Mouse (Mus musculus): ENCODE results near the gene Opn4.

Opn4 gene

DNA sequence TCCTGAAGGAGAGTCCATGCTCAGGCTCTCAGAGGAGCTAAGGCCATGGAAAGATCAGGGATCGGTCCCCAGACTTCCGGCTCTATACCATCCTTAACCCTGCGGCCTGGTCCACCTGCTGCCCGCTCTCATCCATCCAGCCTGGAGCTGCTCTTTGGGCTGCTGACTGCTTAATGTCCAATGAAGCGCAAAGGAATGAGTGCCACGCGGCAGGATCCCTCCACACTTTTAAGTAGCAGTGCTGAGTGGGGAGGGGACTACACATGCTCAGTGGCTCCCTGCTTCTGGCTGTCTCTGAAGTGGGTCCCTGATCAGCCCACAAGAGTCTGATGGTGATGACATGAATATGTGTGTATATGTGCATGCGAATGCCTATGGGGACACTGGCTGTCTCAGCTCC is at the start of gene Opn4:
Opn4 (minus strand) TSS at position 202 of the 400 bp plus-strand sequence.
- no peak for DNase-seq

DNA sequence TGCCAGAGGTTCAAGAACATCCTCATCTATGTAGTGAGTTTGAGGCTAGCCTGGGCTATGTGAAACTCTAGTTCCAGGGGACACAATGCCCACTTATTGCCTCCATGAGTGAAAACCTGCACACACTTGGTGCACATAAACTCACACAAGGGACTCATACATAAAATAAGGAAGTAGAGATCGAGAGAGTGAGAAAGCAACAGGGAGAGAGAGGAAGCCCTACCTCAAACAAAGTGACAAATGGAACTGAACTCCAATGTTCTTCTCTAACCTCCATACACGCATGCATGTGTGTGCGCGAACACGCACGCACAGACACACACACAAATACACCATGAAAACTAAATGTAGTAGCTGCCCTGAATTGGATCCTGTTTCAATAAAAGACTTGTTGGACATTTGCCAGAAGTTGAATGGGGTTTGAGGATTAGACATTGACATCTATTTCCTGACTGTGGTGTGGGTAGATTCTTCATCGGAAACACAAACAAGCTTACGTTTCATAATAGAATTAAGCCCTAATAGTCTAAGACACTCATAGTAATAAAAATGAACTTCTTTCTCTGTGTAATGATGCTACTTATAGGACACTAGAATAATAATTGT is 48.0 kb upstream of the Opn4 start:
- DNase-seq = no peak

DNA sequence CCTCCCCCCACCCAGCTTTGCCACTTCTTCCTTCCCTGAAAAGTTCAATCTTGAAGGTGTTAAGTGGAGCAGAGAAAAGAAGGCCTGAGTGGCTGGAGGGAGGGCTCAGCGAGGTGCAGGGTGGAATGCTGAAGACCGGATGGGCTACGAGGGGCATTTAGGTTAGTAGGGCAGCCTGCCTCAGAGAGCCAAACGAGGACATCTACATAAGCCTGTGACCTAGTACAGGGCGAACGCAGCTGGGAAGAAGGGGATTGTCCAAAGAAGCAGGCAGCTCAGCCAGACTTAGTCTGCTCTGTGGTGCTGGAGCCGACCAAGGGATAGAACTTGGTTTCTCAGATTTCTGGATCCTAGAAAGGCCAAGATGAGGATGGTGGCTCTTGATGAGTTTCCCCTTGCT is 44.2 kb upstream of the Opn4 start:
- DNase-seq = no peak

DNA sequence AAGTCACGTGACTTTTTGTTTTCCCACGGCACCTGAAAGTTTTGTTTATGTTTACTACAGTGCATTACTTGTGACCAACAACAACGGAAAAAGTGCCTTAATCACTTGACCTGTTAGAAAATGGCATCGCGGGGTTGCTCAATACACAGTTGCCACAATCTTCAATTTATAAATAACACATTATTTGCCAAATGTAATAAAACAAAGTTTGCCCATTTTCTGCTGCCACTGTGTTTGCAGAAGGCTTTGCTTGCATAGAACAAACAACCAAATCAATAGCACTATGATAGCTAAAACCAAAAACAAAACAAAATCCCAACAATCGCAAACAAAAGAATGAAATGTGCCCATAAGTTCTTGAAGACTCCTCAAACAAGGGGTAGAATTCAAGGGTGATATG is 35.8 kb upstream of the Opn4 start:
- no peak for DNase-seq

DNA sequence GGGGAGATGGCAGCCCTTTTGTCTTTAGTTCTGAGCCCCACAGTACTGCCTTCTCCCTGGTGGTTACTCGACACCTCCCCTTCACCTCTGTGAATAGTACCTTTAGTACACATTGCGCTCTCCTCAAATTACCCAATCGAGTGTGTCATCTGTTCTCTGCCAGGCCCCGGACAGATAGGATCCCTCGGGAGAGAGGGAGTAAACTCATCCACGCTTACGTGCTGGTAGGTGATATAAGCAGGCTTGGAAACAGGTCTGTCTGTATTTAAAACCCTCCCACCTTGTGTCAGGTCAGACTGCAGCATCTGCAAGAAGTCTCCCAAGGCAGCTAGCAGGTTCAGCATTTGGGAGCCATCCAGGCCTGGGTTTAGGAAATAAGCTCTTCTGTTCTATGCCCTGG is 35.2 kb upstream of the Opn4 start:
- DNase-seq = no peak

DNA sequence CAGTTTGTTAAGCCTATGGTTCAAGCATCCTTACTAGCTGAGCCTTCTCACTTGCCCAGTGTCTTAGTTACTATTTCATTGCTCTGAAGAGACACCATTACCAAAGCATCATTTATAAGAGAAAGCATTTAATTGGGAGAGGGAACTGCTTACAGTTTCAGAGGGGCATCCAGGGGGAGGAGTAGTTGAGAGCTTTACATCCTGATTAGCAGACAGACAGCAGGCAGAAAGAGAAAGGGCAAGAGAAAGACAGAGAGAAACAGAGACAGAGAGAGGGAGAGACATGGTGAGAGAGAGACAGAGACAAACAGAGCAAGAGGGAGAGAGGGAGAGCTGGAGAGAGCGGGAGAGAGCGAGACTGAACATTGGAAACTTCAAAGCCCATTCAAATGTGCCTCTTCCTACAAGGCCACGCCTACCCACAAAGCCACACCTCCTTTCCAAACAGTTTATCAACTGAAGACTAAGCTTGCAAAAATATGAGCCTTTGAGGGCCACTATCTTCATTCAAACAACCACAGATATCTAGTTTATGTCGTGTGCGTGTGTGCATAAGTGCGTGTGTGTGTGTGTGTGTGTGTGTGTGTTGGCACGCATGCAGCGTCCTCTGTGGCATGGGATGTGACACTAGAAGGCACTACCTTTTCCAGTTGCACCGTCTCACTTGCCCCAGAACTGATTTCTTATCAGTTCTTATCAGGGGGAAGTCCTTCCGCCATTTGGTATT is 32.9 kb upstream of the Opn4 start:
- no peak for DNase-seq

DNA sequence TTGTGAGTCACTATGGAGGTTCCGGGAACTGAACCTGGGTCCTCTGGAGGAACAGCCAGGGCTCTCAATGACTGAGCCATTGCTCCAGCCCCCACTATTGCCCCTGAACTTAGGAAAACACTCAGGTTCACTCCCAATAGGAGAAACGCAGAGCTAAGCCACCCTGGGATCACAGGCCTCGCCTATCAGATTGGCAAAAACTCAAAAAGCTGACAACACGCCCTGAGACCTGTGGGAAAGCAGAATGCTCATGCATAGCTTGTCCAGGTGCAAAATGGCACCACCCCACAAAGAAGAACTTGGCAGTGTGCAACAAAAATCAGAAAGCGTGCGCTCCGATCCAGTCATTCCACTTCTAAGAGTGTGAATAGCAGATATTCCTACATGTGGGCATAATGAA is 26.9 kb upstream of the Opn4 start:
- DNase-seq = no peak

DNA sequence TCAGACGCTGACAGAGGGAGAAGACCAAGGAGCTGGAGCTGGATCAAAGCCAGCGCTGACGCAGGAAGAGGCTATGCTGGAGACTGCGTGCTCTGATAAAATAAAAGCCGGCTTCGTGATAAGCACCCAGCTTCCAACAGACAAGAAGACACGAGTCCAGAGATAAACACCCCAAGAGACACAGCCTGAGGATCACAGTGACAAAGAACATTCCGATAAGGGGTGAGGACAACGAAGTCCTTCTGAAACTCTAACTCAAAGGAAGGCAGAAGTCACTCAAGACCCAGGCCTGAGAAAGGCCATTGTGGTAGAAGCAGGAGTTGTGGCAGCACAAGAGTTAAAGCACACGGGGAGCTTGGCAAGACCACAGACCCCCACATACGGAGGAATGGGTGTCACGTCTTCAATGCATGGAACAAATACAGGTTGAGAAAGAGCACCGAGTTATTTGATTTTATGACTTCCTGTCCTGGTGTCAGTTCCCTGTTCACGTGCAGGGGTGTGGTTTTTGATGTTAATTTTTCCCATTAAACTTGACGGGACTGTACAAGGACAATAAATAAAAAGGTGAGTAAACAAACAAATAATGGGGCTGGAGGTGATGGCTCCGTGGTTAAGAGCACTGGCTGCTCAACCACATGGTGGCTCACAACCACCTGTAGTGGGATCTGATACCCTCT is 23.7 kb upstream of the Opn4 start:
- DNase-seq = no peak

DNA sequence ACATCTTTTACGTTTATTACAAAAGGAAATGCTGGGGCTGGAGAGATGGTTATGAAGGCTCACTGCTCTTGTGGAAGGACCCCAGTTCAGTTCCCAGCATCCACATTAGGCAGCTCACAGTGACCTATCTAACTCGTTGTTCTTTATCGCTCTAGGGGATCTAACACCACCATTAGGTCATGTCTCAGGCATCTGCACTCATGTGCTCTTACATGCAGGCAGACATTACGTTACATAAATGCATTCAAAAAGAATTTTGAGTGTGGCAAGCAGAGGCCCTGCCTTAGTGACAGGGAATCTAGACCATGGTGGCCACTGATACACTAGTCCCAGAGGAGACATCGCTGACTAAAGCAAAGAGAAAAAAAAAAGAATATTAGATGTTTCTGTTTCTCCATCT is 23.1 kb upstream of the Opn4 start:
- DNase-seq = no peak

DNA sequence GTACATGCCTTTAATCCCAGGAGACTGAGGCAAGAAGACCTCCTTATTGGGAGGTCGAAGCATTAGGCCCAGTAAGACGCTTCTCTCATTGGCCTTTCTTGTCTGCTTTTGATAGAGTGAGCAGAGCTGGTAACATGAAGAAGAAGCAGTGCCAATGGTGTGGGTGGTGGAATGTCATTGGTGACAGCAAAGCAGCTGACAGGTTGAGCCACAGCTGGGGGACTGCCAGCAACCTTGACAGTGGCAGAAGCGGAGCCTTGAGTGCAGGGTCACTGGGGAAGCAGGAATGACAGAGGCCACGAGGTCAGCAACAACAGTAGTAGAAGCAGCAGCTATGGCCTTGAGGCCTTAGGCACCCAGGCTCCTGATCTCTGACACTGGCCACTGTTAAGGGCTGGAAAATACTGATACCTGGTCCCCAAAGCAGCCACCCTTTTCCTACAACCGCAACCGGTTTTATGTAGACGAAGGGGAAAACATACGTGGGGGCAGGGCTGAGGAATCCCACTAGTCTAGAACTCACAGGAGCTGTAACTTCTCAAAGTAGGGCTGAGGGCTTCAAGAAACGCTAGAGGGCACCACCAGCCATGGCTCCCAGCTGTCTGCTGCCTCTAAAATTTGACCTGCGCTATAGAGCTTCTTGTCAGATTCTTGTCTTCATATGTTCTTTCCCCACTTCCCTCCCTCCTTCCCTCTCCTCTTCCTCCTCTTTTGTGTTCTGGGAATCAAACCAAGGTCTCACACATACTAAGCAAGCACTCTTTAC is 20.9 kb upstream of the Opn4 start:
- DNase-seq = peak; percentile 33

DNA sequence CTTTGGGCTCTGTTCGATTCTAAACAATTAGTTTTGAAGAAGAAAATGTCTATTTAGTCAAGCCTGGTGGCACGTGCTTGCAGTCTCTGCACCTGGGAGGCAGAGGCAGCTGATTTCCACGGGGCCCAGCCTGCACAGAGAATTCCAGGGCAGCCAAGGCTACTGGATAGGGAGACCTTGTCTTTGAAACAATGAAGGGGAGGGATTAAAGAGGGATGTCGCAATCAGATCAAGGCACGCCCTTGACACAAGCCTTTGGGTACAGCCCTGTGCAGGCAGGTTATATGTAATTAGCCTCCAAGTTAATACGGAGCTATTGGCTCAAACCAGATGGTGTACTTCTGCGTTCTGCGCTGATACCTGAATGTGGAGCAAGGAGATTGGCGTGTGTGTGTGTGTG is 18.9 kb upstream of the Opn4 start:
- DNase-seq = no peak

DNA sequence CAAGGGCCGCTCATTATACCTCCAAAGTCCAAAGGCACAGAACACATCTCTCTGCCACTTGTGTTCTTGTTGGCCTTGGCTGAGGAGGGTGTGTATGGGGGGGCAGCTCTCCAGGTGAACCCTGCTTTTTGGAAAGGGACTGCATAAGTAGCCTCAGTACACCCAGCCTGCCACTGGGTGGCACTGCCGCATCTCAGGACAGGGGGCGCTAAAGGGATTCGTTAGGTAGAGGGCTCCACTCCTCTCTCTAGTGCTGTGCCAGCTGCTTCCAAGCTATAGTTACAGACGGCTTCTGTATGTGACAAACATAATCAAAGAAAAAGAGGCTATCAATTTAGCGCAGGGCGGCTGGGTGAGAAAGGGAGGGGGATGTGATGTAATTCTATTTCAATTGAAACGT is 16.9 kb upstream of the Opn4 start:
- peak; percentile 86 for DNase-seq

DNA sequence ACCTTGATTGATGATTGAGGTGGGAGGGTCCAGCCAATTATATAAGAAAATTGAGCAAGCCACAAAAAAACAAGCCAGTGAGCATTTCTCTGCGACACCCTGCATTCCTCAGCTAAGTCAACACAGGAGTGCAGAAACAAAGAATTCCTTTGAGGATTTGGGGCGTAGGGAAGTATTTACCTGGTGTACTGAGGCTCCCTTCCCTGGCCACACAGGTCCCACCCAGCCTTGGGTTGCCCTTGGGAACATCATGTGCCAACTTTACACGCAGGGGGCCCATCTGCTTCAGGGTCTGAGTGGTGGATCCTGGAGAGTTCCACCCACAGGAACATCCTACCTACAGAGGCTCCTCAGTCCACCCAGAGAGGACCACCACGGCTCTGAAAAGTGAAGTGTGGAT is 15.7 kb upstream of the Opn4 start:
- DNase-seq = no peak

DNA sequence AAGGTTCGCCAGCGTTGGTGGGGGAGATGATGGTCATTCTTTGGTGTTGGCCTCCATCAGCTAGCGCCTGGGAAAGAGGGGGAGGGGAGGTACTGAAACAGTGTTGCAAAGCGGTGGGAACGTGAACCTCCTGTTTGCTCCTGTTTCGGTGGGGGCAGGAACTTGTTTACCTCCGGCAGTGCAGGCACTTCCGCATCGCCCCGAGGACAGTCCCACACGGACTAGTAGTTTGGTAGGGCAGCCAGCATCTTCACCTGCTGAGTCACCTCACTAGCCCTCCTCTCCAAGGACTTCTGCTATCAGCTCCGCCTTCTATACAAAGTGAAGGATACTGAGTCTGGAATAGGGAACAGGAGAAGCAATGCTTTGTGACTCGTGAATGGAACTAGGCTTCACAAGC is 15.1 kb upstream of the Opn4 start:
- DNase-seq = no peak

DNA sequence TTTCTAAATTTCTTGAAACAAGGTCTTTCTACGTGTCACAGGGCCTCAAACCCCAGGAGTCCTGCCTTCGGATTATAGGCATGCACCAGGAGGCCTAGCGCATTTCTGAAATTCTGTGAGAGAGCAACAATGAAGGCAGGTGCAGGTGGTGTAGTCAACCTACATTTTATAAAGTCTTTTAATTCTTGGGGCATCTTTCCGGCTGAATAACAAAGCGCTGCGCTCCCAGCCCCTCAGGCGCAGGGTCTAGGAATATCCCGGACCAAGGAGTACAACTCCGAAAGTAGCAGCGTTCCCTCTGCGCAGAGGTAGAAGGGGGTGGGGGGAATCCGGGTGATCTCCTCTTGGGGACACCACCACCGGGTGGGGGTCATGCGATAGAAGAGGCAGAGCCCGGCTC is 14.6 kb upstream of the Opn4 start:
- DNase-seq = no peak

DNA sequence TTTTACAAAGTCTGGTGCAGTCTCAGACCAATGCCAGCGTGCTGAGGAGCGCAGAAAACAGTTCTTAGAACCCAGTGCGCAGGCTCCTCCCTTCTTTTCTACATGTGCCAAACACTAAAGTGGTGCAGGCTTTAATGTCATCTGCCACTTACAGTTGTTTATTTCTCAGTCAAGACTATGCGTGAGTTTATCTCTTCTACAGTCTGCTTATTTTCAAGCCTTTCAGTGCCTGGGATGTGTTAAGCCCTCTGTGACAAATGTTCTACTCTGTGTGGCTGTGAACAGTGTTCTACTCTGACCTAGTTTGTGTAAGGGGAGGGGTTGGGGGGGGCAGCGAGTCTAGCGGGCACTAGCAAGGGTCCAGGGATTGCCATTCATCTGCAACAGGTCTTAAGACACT is 13.6 kb upstream of the Opn4 start:
- no peak for DNase-seq

DNA sequence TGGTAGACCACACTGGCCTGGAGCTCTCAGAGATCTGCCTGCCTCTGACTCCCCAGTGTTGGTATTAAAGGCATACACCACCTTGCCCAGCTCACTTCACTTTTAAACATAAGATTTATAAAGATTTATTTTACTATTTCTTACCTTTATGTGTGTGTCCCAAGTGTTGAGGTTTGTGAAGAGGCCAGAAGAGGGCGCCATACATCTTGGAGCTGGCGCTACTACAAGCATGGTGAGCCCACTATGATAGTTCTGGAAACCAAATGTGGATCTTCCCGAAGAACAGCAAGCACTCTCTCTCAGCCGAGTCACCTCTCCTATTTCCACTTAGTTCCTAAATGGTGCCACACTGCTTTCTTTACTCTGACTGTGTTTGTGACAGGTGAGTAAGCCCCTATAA is 12.3 kb upstream of the Opn4 start:
- DNase-seq = no peak

DNA sequence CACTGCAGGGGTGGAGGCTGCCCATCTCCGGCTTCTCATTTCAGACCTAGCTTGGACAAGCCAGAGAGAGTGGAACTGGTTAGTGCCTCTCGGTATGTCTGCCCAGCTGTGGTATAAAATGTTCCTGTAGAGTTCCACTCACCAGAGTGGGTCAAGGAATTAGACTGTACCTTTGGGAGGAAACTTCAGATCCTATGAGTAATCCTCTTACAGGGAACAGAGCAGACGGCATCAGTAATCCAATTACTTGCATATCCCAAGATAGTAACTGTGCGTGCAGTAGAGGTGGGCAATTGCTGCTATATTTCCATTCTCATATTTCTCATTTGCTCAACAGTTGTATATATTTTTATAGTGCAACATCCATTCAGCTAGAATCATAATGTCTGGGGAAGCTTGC is 11.6 kb upstream of the Opn4 start:
- DNase-seq = no peak

DNA sequence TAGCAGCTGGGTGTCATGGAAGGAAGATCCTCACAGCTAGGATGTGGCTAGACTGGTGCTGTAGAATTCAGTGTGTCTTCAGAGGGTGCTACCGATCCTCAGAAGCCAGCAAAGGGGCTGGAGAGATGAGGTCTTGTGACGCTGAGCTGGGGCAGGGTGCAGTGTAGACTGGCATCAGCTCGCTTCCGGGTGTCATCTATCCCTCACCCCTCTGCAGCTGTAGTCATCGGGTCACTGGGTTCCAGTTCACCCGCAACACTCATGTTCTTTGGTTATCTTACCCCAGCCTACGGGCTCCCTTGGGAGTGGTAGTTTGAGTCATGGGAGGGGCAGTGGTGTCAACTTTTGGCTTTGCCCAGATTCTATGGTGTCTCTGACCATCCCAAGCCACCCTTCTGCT is 2.0 kb upstream of the Opn4 start:
- DNase-seq = no peak

DNA sequence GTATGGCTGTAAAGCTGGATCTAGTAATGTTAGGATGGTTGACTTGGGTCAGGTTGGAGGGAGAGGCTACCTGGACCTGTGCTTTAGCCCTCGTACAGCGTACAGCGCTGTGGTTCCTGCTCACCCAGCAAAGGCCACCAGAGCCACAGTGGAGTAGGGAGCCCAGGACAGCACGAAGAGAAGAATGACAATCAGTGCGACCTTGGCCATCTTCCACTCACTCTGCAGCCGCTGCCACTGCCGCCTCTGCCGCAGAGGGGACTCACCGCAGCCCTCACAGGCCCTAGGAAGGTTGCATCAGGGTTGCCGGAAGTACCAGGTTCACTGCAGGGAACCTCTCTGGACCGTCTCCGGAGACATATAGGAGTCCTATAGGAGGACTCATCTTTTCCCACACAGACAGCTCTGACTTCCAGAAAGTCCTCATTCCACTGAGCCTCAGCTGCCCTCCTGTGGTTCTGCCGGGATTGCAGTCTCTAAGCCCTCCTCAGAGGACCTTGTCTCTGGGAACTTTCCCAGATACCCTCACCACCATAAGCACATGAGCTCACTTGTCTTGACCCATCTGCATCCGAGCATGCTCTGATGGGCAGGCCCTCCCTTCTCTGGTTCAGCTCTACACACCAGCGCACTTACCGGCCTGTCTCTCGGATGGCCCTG is 4.2 kb downstream of the Opn4 start:
- DNase-seq = no peak

DNA sequence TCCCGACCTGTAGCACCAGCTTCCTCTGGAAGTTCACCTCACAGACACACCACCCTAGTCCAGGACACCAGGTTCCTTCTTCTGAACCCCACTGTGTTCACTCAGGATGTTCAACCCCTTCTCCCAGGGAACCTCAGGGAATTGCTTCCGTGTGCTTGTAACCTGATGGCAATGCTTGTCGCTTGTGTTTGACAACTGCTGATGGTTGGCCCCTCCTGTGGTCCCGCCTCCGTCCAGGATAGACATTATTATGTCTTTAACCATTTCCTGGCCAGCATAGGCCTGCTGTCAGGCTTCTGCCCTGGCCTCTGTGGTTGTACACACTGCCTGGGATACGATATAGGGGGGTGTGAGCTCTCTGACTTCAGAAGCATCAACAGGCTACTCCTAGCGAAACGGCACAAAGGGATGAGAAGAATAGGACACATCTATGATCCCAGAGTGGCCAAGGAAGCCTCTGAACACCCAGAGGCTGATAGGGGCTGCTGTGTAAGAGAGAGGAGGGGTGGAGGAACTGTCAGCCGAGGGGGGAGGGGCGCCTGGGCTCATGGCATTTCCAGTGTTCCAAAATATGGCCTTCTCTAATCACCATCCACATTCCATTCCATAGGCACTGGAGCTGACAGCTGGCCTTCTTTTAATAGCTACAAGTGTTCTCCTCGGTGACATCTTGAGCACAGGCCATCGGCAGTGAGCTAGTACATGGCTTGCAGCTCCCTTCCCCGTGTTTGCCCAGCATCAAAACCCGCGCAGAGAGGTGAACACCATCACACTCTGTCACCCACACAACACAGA is 8.0 kb downstream of the Opn4 start:
- no peak for DNase-seq
